Mouse (Mus musculus): ENCODE measurements around the gene Git2.

GRCm38 (mm10) chr5:114804335-114804734 lies 29.0 kb upstream of the Git2 start:
- no peak for TF ChIP-seq CTCF (IDR thresholded peaks at IDR 0.05; ENCODE audit: low read depth, low read length)
- TF ChIP-seq POLR2A (IDR thresholded peaks at IDR 0.05; ENCODE audit: extremely low read depth, insufficient read depth, low read length) = no peak

Measured in liver, adult 2 months (tissue).